Mouse (Mus musculus) ES-E14 (cell line): ENCODE measurements around the gene Krtcap2. TPM values are rescaled to one million over a fixed set of nuclear protein-coding genes. Genes with fewer than 3 reads are reported as not detected.

Experiments
- DNase-seq: peaks from one replicate; pipeline ENCODE4 v3.0.0-alpha.2; 2013; ENCODE audit warnings: low read depth, low spot score
- H3K27ac ChIP-seq: 2 replicates; pipeline ENCODE4 v1.5.1; 2012; ENCODE audit warnings: low read depth, mild to moderate bottlenecking, low read length, moderate library complexity, mixed read lengths; ENCODE audit not compliant: poor library complexity, insufficient read depth, severe bottlenecking
- H3K36me3 ChIP-seq: 2 replicates; pipeline ENCODE4 v1.6.1; 2012; ENCODE audit warnings: mild to moderate bottlenecking, low read length, moderate library complexity, mixed read lengths; ENCODE audit not compliant: control insufficient read depth, poor library complexity, insufficient read depth, severe bottlenecking
- H3K4me1 ChIP-seq, 2 experiments: fragments of 150-350 bp in 1 of 2; sonication (generic) in 1 of 2; 2 replicates each; pipeline ENCODE4 v1.6.1; 2012; ENCODE audit warnings: low read length in 2 of 2, mild to moderate bottlenecking in 1 of 2, mixed read lengths in 1 of 2; ENCODE audit not compliant: control insufficient read depth in 2 of 2, insufficient read depth in 2 of 2, poor library complexity in 1 of 2
- H3K4me3 ChIP-seq, 2 experiments: fragments of 150-350 bp in 1 of 2; sonication (generic) in 1 of 2; 2 replicates each; pipeline ENCODE4 v1.5.1; 2012; ENCODE audit warnings: low read length in 2 of 2, low read depth in 1 of 2, mild to moderate bottlenecking in 1 of 2, mixed read lengths in 1 of 2; ENCODE audit not compliant: insufficient read depth in 1 of 2, poor library complexity in 1 of 2, severe bottlenecking in 1 of 2
- H3K9ac ChIP-seq: 2 replicates; pipeline ENCODE4 v1.6.1; 2012; ENCODE audit warnings: low read depth, mild to moderate bottlenecking, low read length, mixed read lengths; ENCODE audit not compliant: poor library complexity, insufficient read depth, severe bottlenecking
- H3K9me3 ChIP-seq: fragments of 150-350 bp; sonication (generic); 2 replicates; pipeline ENCODE4 v1.6.1; 2012; ENCODE audit warnings: low read depth, mild to moderate bottlenecking, low read length; ENCODE audit not compliant: control insufficient read depth, insufficient read depth
- CHD2 ChIP-seq: IDR thresholded peaks from 2 replicates; pipeline ENCODE4 v1.6.1; 2014; ENCODE audit warnings: mild to moderate bottlenecking, low read depth, low read length, inconsistent platforms
- HCFC1 ChIP-seq: IDR thresholded peaks from 2 replicates; pipeline ENCODE4 v1.6.1; 2012; ENCODE audit warnings: low read length, inconsistent platforms, borderline replicate concordance; ENCODE audit not compliant: insufficient read depth
- MAFK ChIP-seq: IDR thresholded peaks from 2 replicates; pipeline ENCODE4 v1.6.1; 2014; ENCODE audit warnings: mild to moderate bottlenecking, low read depth, low read length, inconsistent platforms; ENCODE audit not compliant: insufficient read depth
- ZC3H11A ChIP-seq: IDR thresholded peaks from 2 replicates; pipeline ENCODE4 v1.6.1; 2012; ENCODE audit warnings: low read depth, mild to moderate bottlenecking, inconsistent platforms, low read length, borderline replicate concordance
- ZNF384 ChIP-seq: IDR thresholded peaks from 2 replicates; pipeline ENCODE4 v1.6.1; 2012; ENCODE audit warnings: low read depth, low read length, inconsistent platforms
- in situ Hi-C, 2 experiments: fragments of 600-800 bp; cut with MboI; formaldehyde crosslinking; loops; one replicate each; pipeline ENCODE4 v1.15.1; 2025; ENCODE audit warnings: low sequenced_read_pairs in 2 of 2, inconsistent platforms in 1 of 2; ENCODE audit not compliant: unreplicated experiment in 2 of 2
- total RNA-seq: library from RNA; depleted of rRNA; stranded (reverse); fragments of 300-350 nt; gene quantifications from 2 replicates; pipeline ENCODE4 v1.2.3, GENCODE M21; 2012

The Krtcap2 gene
- total RNA-seq, 1 experiment: 134 TPM

DNA sequence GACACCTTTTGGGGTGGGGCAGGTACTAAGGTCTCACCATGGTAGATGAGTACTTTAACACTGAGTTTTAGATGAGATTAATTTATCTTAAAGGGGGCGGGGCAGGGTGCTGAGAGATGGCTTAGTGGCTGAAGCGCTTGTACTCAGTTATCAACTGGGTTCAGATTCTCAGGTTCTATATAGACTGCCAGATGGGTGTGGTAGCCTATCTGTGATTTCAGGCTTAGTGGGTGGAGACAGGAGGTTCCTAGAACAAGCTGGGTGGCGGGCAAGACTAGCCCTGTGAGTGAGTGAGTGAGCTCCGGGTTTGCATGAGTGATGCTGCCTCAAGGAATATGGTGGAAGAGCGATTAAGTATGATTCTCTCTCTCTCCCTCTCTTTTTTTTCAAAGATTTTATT is 9.2 kb downstream of the Krtcap2 start:
- DNase-seq: no peak
- Histone ChIP-seq H3K9me3 (no peaks in the 10 kb centered on the region), H3K4me3 (no peak overlapping the region), H3K9ac (no peak overlapping the region), H3K4me1 (peaks cover 1 to 19% of the 10 kb centered on the region in 2 experiments; a peak in 2 of 4 replicates), H3K36me3 (no peaks in the 10 kb centered on the region), H3K27ac (no peak overlapping the region)
- no peak for TF ChIP-seq MAFK
- no peak for TF ChIP-seq ZNF384
- no peak for TF ChIP-seq CHD2
- TF ChIP-seq ZC3H11A: no peak
- no peak for TF ChIP-seq HCFC1
- in situ Hi-C loops: no loop called here

DNA sequence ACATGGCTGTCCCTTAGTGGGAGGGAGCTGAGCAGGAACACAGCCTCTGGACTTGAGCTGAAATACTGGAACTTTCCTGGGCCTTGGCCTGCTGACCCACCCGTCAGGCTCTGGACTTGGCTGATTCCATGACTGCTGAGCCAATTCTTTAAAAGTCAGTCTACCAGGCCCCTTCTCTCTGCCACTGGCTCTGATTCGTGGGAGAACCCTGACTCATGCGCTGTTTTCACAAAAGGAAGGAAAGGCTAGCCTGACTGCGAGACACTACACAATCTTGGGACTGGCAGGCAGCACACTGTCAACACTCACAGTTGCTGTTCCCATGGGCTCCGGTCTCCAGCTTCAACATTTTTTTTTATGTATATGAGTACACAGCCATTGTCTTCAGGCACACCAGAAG is 10.4 kb downstream of the Krtcap2 start:
- no peak overlapping the region for H3K9ac ChIP-seq
- TF ChIP-seq ZNF384 (no peak), CHD2 (no peak)
- in situ Hi-C loops: no loop called here

DNA sequence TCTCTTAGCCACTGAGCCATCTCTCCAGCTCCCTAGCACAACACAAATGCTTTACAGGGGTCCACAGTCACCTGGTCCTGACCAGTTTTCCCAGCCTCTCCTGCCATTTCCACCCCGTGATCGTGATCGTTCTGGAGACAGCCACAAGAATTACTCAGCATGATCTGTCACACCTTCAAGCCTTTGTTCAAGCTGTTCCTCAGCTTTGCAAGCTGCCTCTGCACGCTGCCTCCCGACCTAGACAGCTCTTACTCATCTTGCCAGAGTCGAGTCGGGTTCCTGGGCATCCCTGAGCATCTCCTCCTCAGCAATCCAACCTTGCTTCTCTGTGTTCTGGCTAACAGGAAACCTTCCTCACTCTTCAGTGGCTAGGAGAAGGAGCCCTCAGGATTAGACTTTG is 13.3 kb downstream of the Krtcap2 start, which contains the start of gene Dpm3:
TSS of gene Dpm3 (plus strand) at position 283 of the 400 bp plus-strand sequence.
- no peak for DNase-seq
- Histone ChIP-seq H3K9ac (no peak within 1 kb of the TSS), H3K27ac (no peak within 1 kb of the TSS), H3K4me1 (peaks cover 0 to 8% of the 10 kb centered on the region in 2 experiments; a peak in 1 of 4 replicates), H3K9me3 (no peaks in the 10 kb centered on the region), H3K36me3 (no peaks in the 10 kb centered on the region), H3K4me3 (no peak within 1 kb of the TSS)
- in situ Hi-C loops: no loop called here
- TF ChIP-seq HCFC1: no peak
- no peak for TF ChIP-seq ZC3H11A

More for the DNA sequence above, 10.4 kb downstream of the Krtcap2 start:
- Histone ChIP-seq H3K27ac (no peak overlapping the region), H3K4me3 (no peak overlapping the region), H3K36me3 (no peaks in the 10 kb centered on the region), H3K9me3 (no peaks in the 10 kb centered on the region), H3K4me1 (peaks cover 0 to 12% of the 10 kb centered on the region in 2 experiments; a peak in 2 of 4 replicates)
- no peak for DNase-seq

DNA sequence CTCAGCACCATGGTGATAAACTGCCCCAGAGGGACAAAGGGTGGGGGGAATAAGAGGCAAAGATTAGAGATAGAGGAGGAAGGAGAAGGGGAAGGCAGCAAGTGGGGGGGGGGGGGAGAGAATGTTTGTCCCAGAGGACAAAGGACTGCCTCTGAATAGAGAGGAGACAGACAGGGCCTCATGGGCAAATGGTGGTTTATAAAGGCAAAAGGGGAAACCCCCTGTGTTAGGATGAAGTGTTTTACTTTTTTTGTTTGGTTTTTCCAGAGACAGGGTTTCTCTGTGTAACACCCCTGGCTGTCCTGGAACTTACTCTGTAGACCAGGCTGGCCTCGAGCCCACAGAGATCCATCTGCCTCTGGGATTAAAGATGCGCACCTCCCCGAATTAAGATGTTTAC is 14.4 kb downstream of the Krtcap2 start:
- in situ Hi-C loops: no loop called here

DNA sequence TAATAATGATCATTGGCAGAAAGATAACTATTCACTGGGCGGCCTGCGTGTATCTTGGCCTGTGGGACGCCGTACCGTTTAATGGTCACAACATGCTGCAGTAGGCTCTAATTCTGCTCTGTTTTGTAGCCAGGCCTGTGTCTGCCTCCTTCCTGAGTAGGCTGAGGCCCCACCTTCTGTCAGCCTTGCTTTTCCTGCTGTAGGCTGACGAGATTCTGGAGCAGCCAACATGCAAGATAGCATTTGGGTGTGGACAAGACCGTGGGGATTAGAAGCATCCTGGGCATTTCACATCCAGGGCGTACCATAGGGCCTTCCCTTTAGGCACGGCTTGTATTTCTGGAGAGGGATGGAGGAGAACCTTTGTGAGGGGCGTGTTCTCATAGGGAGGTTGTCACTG is 16.7 kb downstream of the Krtcap2 start:
- H3K9ac ChIP-seq: 0 out of 2 replicates have a peak overlapping the region, but pooled peaks have one; percentile 41
- no peak overlapping the region for H3K4me3 ChIP-seq
- H3K4me1 ChIP-seq: peaks cover 0 to 8% of the 10 kb centered on the region in 2 experiments; a peak in 1 of 4 replicates
- no peak overlapping the region for H3K27ac ChIP-seq
- no peak for DNase-seq
- no peaks in the 10 kb centered on the region for H3K36me3 ChIP-seq
- in situ Hi-C loops: no loop called here
- H3K9me3 ChIP-seq: no peaks in the 10 kb centered on the region
- no peak for TF ChIP-seq HCFC1
- no peak for TF ChIP-seq ZNF384
- no peak for TF ChIP-seq MAFK

More for the DNA sequence above, 14.4 kb downstream of the Krtcap2 start:
- Histone ChIP-seq H3K36me3 (no peaks in the 10 kb centered on the region), H3K27ac (no peak overlapping the region), H3K9me3 (no peaks in the 10 kb centered on the region), H3K4me3 (no peak overlapping the region), H3K9ac (no peak overlapping the region), H3K4me1 (peaks cover 0 to 8% of the 10 kb centered on the region in 2 experiments; a peak in 1 of 4 replicates)
- TF ChIP-seq HCFC1 (no peak), MAFK (no peak), ZNF384 (no peak), ZC3H11A (no peak), CHD2 (no peak)
- no peak for DNase-seq
